Mouse (Mus musculus) lung, postnatal 0 days (tissue): ENCODE data around the gene Supt3.

ENCODE experiments used
- CTCF ChIP-seq: IDR thresholded peaks from 2 replicates; pipeline ENCODE4 v1.5.1; 2016; ENCODE audit warnings: antibody characterized with exemption, mild to moderate bottlenecking
- EP300 ChIP-seq: IDR thresholded peaks from 2 replicates; pipeline ENCODE4 v1.6.1; 2016; ENCODE audit warnings: antibody characterized with exemption, mild to moderate bottlenecking, control low read depth

GRCm38 (mm10) chr17:45029106-45029505 lies 252.2 kb downstream of the Supt3 start:
- TF ChIP-seq CTCF (no peak), EP300 (no peak)
